In genomic region chr6:144911781-144912180, GRCm38 (mm10) we compare ENCODE assay signal across 20 mouse cellular contexts.
DNase-seq lines count a peak whose midpoint lies in the region; ATAC-seq lines count a peak whose summit lies in the region.
"Had no signal": no experiment of that assay in that cellular context is flagged by ENCODE, and none has a peak within 500 bp of the region (broad histone marks: within the 10 kb centered on the region; RNA-seq: fewer than 3 reads in every experiment).

No protein-coding gene starts in this region.

- intact Hi-C loops in left cerebral cortex, postnatal 25 days (cut with DNase I) = no loop called here

- peak; percentile 6 for DNase-seq in right cerebral cortex, adult 18-20 months
- no peak for DNase-seq in right cerebral cortex, postnatal 25 days
- peak; percentile 15 to 33 for DNase-seq in frontal cortex, postnatal 14 days (ENCODE audit: low spot score in 2 of 2)
- DNase-seq in left cerebral cortex, postnatal 25 days (ENCODE audit: low spot score in 2 of 2) = peak; percentile 21 to 80
- DNase-seq in telencephalon, adult 2 months (ENCODE audit: low read depth, low spot score) = peak; percentile 46
- no peak for DNase-seq in layer of hippocampus, adult 9-10 months (ENCODE audit: low spot score)
- DNase-seq: adrenal gland, postnatal 25 days; cerebellum, adult 18-20 months; cerebellum, postnatal 14 days; gastrocnemius, postnatal 25 days; heart, adult 18-20 months; heart, postnatal 36 days; kidney, adult 8-10 months; thymus, adult 2 months; thymus, postnatal 4 days had no signal

- ATAC-seq in erythroblast, adult 5-6 weeks (replicated peaks; ENCODE audit: low FRiP score, poor library complexity, severe bottlenecking) = no peak
- ATAC-seq: forebrain, embryonic 13.5 days; hindbrain, postnatal 0 days; intestine, embryonic 16.5 days; midbrain, embryonic 15.5 days had no signal

Comparison
In these comparisons a context has a peak if more than half of its experiments do, and no peak if none do; other contexts are left out.
1. DNase-seq: peak in right cerebral cortex, adult 18-20 months (single experiment), frontal cortex, postnatal 14 days (2 of 2), left cerebral cortex, postnatal 25 days (2 of 2) and telencephalon, adult 2 months (single experiment); none in right cerebral cortex, postnatal 25 days (single experiment) and layer of hippocampus, adult 9-10 months (single experiment).